Mouse (Mus musculus) erythroblast, adult 5-6 weeks (primary cell): ENCODE results near the gene Wbp11. TPM values are rescaled to one million over a fixed set of nuclear protein-coding genes. Genes with fewer than 3 reads are reported as not detected.

Experiments
- ATAC-seq: replicated peaks from 2 replicates; pipeline ENCODE4 v1.8.0; 2016; ENCODE audit warnings: moderate number of reproducible peaks, mild to moderate bottlenecking, moderate TSS enrichment, inconsistent platforms; ENCODE audit not compliant: poor library complexity, low FRiP score, severe bottlenecking
- total RNA-seq, 2 experiments: library from RNA; stranded (forward) in 1 of 2; stranded (reverse) in 1 of 2; fragments of 150-400 nt in 1 of 2; fragments of 200-764, 138-1000 nt in 1 of 2; gene quantifications; 2 replicates each; pipeline versions ENCODE4 v1.2.3 to v1.2.4; 2015 to 2017; ENCODE audit warnings: low replicate concordance in 2 of 2

Wbp11 gene
- total RNA-seq (2015; ENCODE audit: low replicate concordance) (34.2 and 38.2 TPM in 2 replicates), total RNA-seq (2017; ENCODE audit: low replicate concordance) (25.8 and 55.0 TPM in 2 replicates)

- ATAC-seq: peak; percentile 98
Observed at GRCm38 (mm10) chr6:136827881-136828561, at the start of gene Wbp11. TSS of gene Wbp11 (minus strand) at chr6:136828233.

- ATAC-seq: no peak
Observed at GRCm38 (mm10) chr6:136875670-136876069, 47.6 kb upstream of the Wbp11 start, which contains the start of gene Mgp. TSS of gene Mgp (minus strand) at chr6:136875823.

- ATAC-seq: no peak
Observed at GRCm38 (mm10) chr6:136874599-136874998, 46.6 kb upstream of the Wbp11 start.

GRCm38 (mm10) chr6:136868921-136869320 lies 40.9 kb upstream of the Wbp11 start:
- ATAC-seq: no peak

GRCm38 (mm10) chr6:136866150-136866549 lies 38.1 kb upstream of the Wbp11 start:
- no peak for ATAC-seq

- no peak for ATAC-seq
Observed at GRCm38 (mm10) chr6:136865360-136865759, 37.3 kb upstream of the Wbp11 start.

GRCm38 (mm10) chr6:136861020-136861419 lies 33.0 kb upstream of the Wbp11 start:
- ATAC-seq: no peak; the same call in 1 of the 2 replicates

GRCm38 (mm10) chr6:136858420-136858819 lies 30.4 kb upstream of the Wbp11 start:
- ATAC-seq: no peak

- peak; percentile 46 for ATAC-seq
Observed at GRCm38 (mm10) chr6:136857873-136858260, 29.8 kb upstream of the Wbp11 start.

- peak; percentile 82 for ATAC-seq
Observed at GRCm38 (mm10) chr6:136857186-136857872, 29.3 kb upstream of the Wbp11 start, which contains the start of gene Art4. TSS of gene Art4 (minus strand) at chr6:136857733.

- ATAC-seq: peak; percentile 59
Observed at GRCm38 (mm10) chr6:136856071-136856636, 28.1 kb upstream of the Wbp11 start.

- no peak for ATAC-seq
Observed at GRCm38 (mm10) chr6:136855183-136855582, 27.1 kb upstream of the Wbp11 start.

GRCm38 (mm10) chr6:136854361-136854781 lies 26.3 kb upstream of the Wbp11 start:
- no peak for ATAC-seq

- no peak for ATAC-seq
Observed at GRCm38 (mm10) chr6:136852762-136853161, 24.7 kb upstream of the Wbp11 start.

GRCm38 (mm10) chr6:136852348-136852747 lies 24.3 kb upstream of the Wbp11 start:
- no peak for ATAC-seq

GRCm38 (mm10) chr6:136850267-136850666 lies 22.2 kb upstream of the Wbp11 start:
- ATAC-seq: no peak

- ATAC-seq: no peak
Observed at GRCm38 (mm10) chr6:136848971-136849370, 20.9 kb upstream of the Wbp11 start.

- ATAC-seq: peak; percentile 55
Observed at GRCm38 (mm10) chr6:136848399-136848798, 20.4 kb upstream of the Wbp11 start.

- ATAC-seq: peak; percentile 79
Observed at GRCm38 (mm10) chr6:136847790-136848189, 19.8 kb upstream of the Wbp11 start.

GRCm38 (mm10) chr6:136847267-136847666 lies 19.2 kb upstream of the Wbp11 start:
- ATAC-seq: no peak
